Mouse (Mus musculus) small intestine, adult 2 months (tissue): Measurements from ENCODE around the gene Tmem221.

Experiments used
- CTCF ChIP-seq: fragments of 200-500 bp; IDR thresholded peaks from 2 replicates; pipeline ENCODE4 v1.5.1; 2012; ENCODE audit warnings: low read depth, mild to moderate bottlenecking, control low read depth, inconsistent platforms, low read length, moderate library complexity, mixed read lengths; ENCODE audit not compliant: insufficient replicate concordance, insufficient read length; ENCODE audit errors: extremely low read depth
- POLR2A ChIP-seq: fragments of 200-500 bp; IDR thresholded peaks from 2 replicates; pipeline ENCODE4 v1.6.1; 2012; ENCODE audit warnings: low read depth, mild to moderate bottlenecking, control low read depth, inconsistent platforms, low read length, moderate library complexity

DNA sequence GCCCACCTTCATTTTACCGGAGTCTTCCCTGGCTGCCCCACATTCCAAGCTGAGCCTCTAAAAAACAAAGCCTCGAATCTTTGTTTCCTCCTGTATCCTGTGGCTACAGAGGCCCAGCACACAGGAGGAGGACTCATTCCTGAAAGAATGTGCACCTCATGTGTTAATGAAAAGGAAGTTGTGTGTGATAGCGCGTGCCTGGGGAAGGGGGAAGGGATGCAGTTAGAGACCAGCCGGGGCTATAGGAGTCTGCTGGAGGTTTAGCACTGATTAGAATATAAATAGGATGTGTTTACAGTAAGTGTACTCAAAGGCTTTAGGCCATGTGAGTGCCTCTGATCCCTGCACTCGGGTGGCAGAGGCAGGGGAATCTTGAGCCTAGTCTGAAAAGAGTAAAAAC, 32.4 kb downstream of the Tmem221 start:
- TF ChIP-seq POLR2A (no peak), CTCF (no peak)
